Mouse (Mus musculus): Measurements from ENCODE around the gene AI182371. TPM values are rescaled to one million over a fixed set of nuclear protein-coding genes. Genes with fewer than 3 reads are reported as not detected.

Gene AI182371
- total and polyA plus RNA-seq, 3 experiments = 0.56 to 0.74 (median 0.68) TPM

DNA sequence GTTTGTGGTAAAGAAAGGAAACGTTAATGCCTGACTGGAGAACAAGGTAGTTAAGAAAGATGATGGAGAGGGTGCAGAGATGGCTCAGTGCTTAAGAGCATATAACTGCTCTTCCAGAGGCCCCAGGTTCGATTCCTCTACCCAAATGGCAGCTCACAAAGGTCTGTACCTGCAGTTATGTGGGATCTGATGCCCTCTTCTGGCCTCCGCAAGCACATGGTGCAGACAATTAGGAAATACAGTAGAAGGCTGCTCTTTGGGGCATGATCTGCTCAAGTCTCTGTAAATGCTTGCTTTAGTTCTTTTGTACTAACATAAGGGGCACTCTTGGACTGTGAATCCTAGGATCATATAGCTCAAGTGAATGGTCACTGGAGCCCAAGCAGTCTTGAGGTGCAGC, 7.4 kb upstream of the AI182371 start:
- Histone ChIP-seq H3K36me3 (replicated peaks in 1 of 2; ENCODE audit: control insufficient read depth in 1 of 2, insufficient read depth in 1 of 2, low read length in 1 of 2) (peaks cover 3 to 17% of the 10 kb centered on the region in 2 experiments), H3K9me3 (replicated peaks; ENCODE audit: low read length) (no peaks in the 10 kb centered on the region), H3K79me2 (replicated peaks; ENCODE audit: control insufficient read depth, extremely low read depth, insufficient read depth, poor library complexity, severe bottlenecking) (peaks cover 31% of the 10 kb centered on the region), H3K4me1 (ENCODE audit: control insufficient read depth in 1 of 2, insufficient read depth in 2 of 2) (peaks cover 3 to 32% of the 10 kb centered on the region in 2 experiments), H3K4me3 (replicated peaks in 1 of 3; ENCODE audit: low read depth in 2 of 3, low read length in 2 of 3, poor library complexity in 1 of 3) (peak overlapping the region; percentile 51 to 93 (median 66)), H3K4me2 (ENCODE audit: insufficient read depth, low read depth, poor library complexity, severe bottlenecking) (peak overlapping the region; percentile 52), H3K27me3 (replicated peaks) (no peaks in the 10 kb centered on the region), H3K27ac (ENCODE audit: insufficient read depth, low read depth) (peak overlapping the region; percentile 92), H3K9ac (ENCODE audit: insufficient read depth, low read depth) (peak overlapping the region; percentile 51)
- in situ Hi-C loops (cut with MboI; ENCODE audit: low pct_ligation_motif_present, low pct_unique_long_range_greater_than_20kb, low sequenced_read_pairs) = loop anchor here (5.0 to 25.0 kb wide), 3 partner anchors 56 to 321 kb away; partner anchors contain the start of genes Rabepk and Traf1
- dilution Hi-C loops (cut with MboI; ENCODE audit: extremely low pct_ligation_motif_present, extremely low pct_unique_long_range_greater_than_20kb, low sequenced_read_pairs) = no loop called here
- peak; percentile 86 for DNase-seq (ENCODE audit: extremely low read depth)
- no peak for TF ChIP-seq RCOR1 (conservative IDR thresholded peaks at IDR 0.05; ENCODE audit: low read depth, low read length)
- TF ChIP-seq USF2 (conservative IDR thresholded peaks at IDR 0.05; ENCODE audit: low read depth, low read length) = no peak
- TF ChIP-seq MAFK (IDR thresholded peaks at IDR 0.05; ENCODE audit: insufficient replicate concordance, low read length) = no peak
- TF ChIP-seq ETS1 (conservative IDR thresholded peaks at IDR 0.05; ENCODE audit: low read depth, low read length) = no peak
- TF ChIP-seq MXI1 (IDR thresholded peaks at IDR 0.05; ENCODE audit: low read depth, low read length) = no peak; the same call in 1 of the 2 replicates
- TF ChIP-seq CTCF (conservative IDR thresholded peaks at IDR 0.05 in 1 of 2, IDR thresholded peaks at IDR 0.05 in 1 of 2; ENCODE audit: low read depth in 2 of 2, low read length in 2 of 2) = peak; percentile 24 to 83; a peak in 3 of 4 replicates
- no peak for TF ChIP-seq SIN3A (IDR thresholded peaks at IDR 0.05; ENCODE audit: low read length)
- TF ChIP-seq PAX5 (IDR thresholded peaks at IDR 0.05; ENCODE audit: low read length) = no peak
- no peak for TF ChIP-seq KAT2A (IDR thresholded peaks at IDR 0.05; ENCODE audit: insufficient replicate concordance, low read length)
- peak; percentile 37; the same call in 1 of the 2 replicates for TF ChIP-seq MAZ (IDR thresholded peaks at IDR 0.05; ENCODE audit: low read depth, low read length)
- no peak for TF ChIP-seq TCF12 (IDR thresholded peaks at IDR 0.05; ENCODE audit: low read depth, low read length)
- TF ChIP-seq NELFE (IDR thresholded peaks at IDR 0.05; ENCODE audit: low read depth, low read length) = no peak; the same call in 1 of the 2 replicates
- TF ChIP-seq ZC3H11A (IDR thresholded peaks at IDR 0.05; ENCODE audit: low read depth, low read length) = peak; percentile 67
- TF ChIP-seq ZNF384 (IDR thresholded peaks at IDR 0.05; ENCODE audit: low read depth, low read length) = no peak
- TF ChIP-seq ZMIZ1 (IDR thresholded peaks at IDR 0.05; ENCODE audit: low read depth, low read length) = no peak
- no peak for TF ChIP-seq GABPA (IDR thresholded peaks at IDR 0.05; ENCODE audit: insufficient replicate concordance, low read depth, low read length)
- TF ChIP-seq ZKSCAN1 (IDR thresholded peaks at IDR 0.05; ENCODE audit: borderline replicate concordance, low read depth, low read length) = no peak
- no peak for TF ChIP-seq USF1 (IDR thresholded peaks at IDR 0.05; ENCODE audit: low read depth, low read length)
- TF ChIP-seq JUND (conservative IDR thresholded peaks at IDR 0.05; ENCODE audit: low read depth, low read length) = 0 out of 2 replicates have a peak, but pooled peaks have one; percentile 10
- no peak for TF ChIP-seq JUN (IDR thresholded peaks at IDR 0.05; ENCODE audit: insufficient read depth, low read depth, low read length)
- TF ChIP-seq HCFC1 (IDR thresholded peaks at IDR 0.05; ENCODE audit: low read depth, low read length) = no peak
- peak; percentile 96 for TF ChIP-seq MYC (IDR thresholded peaks at IDR 0.05; ENCODE audit: low read depth, low read length)
- peak; percentile 47; the same call in 1 of the 2 replicates for TF ChIP-seq MEF2A (IDR thresholded peaks at IDR 0.05; ENCODE audit: borderline replicate concordance, low read depth, low read length)
- TF ChIP-seq POLR2AphosphoS2 (IDR thresholded peaks at IDR 0.05; ENCODE audit: low read depth, low read length) = no peak
- peak; percentile 77 for TF ChIP-seq RAD21 (IDR thresholded peaks at IDR 0.05; ENCODE audit: low read depth, low read length)
- no peak for TF ChIP-seq CHD1 (IDR thresholded peaks at IDR 0.05; ENCODE audit: low read depth, low read length)
- TF ChIP-seq MAX (IDR thresholded peaks at IDR 0.05; ENCODE audit: low read length) = peak; percentile 82
- no peak for TF ChIP-seq EP300 (IDR thresholded peaks at IDR 0.05; ENCODE audit: low read length)
- TF ChIP-seq BHLHE40 (IDR thresholded peaks at IDR 0.05; ENCODE audit: low read depth, low read length) = no peak
- TF ChIP-seq POLR2A (IDR thresholded peaks at IDR 0.05; ENCODE audit: low read depth, low read length) = no peak
- TF ChIP-seq UBTF (IDR thresholded peaks at IDR 0.05; ENCODE audit: low read depth, low read length) = no peak
- TF ChIP-seq ELF1 (IDR thresholded peaks at IDR 0.05; ENCODE audit: low read depth, low read length) = peak; percentile 49
- TF ChIP-seq NRF1 (IDR thresholded peaks at IDR 0.05; ENCODE audit: low read depth, low read length) = no peak
- TF ChIP-seq TBP (conservative IDR thresholded peaks at IDR 0.05; ENCODE audit: low read depth, low read length) = peak; percentile 84
- TF ChIP-seq IRF4 (IDR thresholded peaks at IDR 0.05; ENCODE audit: low read depth, low read length) = 0 out of 2 replicates have a peak, but pooled peaks have one; percentile 25
- TF ChIP-seq E2F4 (IDR thresholded peaks at IDR 0.05; ENCODE audit: insufficient replicate concordance, low read depth, low read length) = peak; percentile 72
- TF ChIP-seq SMC3 (IDR thresholded peaks at IDR 0.05; ENCODE audit: low read depth, low read length) = peak; percentile 77
- no peak for TF ChIP-seq CHD2 (IDR thresholded peaks at IDR 0.05; ENCODE audit: low read length)

Data from CH12.LX (cell line).